Mouse (Mus musculus) thymus, adult 2 months (tissue): Measurements from ENCODE around the gene Eif6. TPM values are rescaled to one million over a fixed set of nuclear protein-coding genes. Genes with fewer than 3 reads are reported as not detected.
A peak's percentile ranks its signal among the peaks of the same experiment; 100 is the strongest.
"Not testable (repeated sequence)": the region's sequence is repeated elsewhere in the genome, so short reads cannot be mapped to it uniquely, and the experiment has no call there.

Experiments
- DNase-seq: peaks from one replicate; pipeline ENCODE4 v3.0.0; 2021
- H3K27ac ChIP-seq: fragments of 200-500 bp; 2 replicates; pipeline ENCODE4 v1.5.1; 2012; ENCODE audit warnings: low read length, control low read depth; ENCODE audit not compliant: control insufficient read depth, insufficient read depth
- H3K27me3 ChIP-seq: fragments of 200-500 bp; 2 replicates; pipeline ENCODE4 v1.6.1; 2012; ENCODE audit warnings: mild to moderate bottlenecking, low read length, moderate library complexity, mixed read lengths; ENCODE audit not compliant: control insufficient read depth, insufficient read depth
- H3K36me3 ChIP-seq: fragments of 200-500 bp; 2 replicates; pipeline ENCODE4 v1.6.1; 2012; ENCODE audit warnings: mild to moderate bottlenecking, low read length, moderate library complexity; ENCODE audit not compliant: control insufficient read depth, insufficient read depth
- H3K4me1 ChIP-seq: fragments of 200-500 bp; replicated peaks from 2 replicates; pipeline ENCODE4 v1.6.1; 2012; ENCODE audit warnings: low read length; ENCODE audit not compliant: control insufficient read depth, insufficient read depth
- H3K4me3 ChIP-seq: fragments of 200-500 bp; 2 replicates; pipeline ENCODE4 v1.5.1; 2012; ENCODE audit warnings: mild to moderate bottlenecking, low read length, control low read depth, moderate library complexity; ENCODE audit not compliant: control insufficient read depth, insufficient read depth
- CTCF ChIP-seq: fragments of 200-500 bp; IDR thresholded peaks from 2 replicates; pipeline ENCODE4 v1.5.1; 2012; ENCODE audit warnings: mild to moderate bottlenecking, control low read depth, low read length, moderate library complexity, borderline replicate concordance; ENCODE audit not compliant: control insufficient read depth, poor library complexity, insufficient read depth; ENCODE audit errors: extremely low read depth
- POLR2A ChIP-seq: fragments of 200-500 bp; IDR thresholded peaks from 2 replicates; pipeline ENCODE4 v1.6.1; 2012; ENCODE audit warnings: mild to moderate bottlenecking, low read length, control low read depth, moderate library complexity; ENCODE audit not compliant: control insufficient read depth, poor library complexity, insufficient read depth; ENCODE audit errors: extremely low read depth
- WGBS: fragments of 180-500 bp; shearing (Covaris S2); methylation state at CpG from one replicate; pipeline ENCODE4 v1.1.7; 2018; 5-methylcytosine and 5-hydroxymethylcytosine counted together
- polyA plus RNA-seq: library from polyadenylated mRNA; depleted of rRNA; stranded (reverse); fragments of >200 nt; gene quantifications from 2 replicates; pipeline ENCODE4 v1.2.3, GENCODE M21; 2012

The Eif6 gene
- polyA plus RNA-seq, 1 experiment: 174 TPM

GRCm38 (mm10) chr2:155849464-155849863 is 22.7 kb upstream of the Eif6 start:
- TF ChIP-seq POLR2A (no peak), CTCF (no peak)
- Histone ChIP-seq H3K27ac (no peak overlapping the region), H3K4me3 (no peak overlapping the region), H3K36me3 (peaks cover 16% of the 10 kb centered on the region; the same call in 1 of the 2 replicates), H3K4me1 (no peaks in the 10 kb centered on the region), H3K27me3 (no peaks in the 10 kb centered on the region)
- no peak for DNase-seq
- 83% methylated on average over 7 of the region's 7 CpGs for WGBS

- Histone ChIP-seq H3K4me1 (no peaks in the 10 kb centered on the region), H3K4me3 (no peak overlapping the region), H3K27me3 (no peaks in the 10 kb centered on the region), H3K36me3 (peaks cover 13% of the 10 kb centered on the region; the same call in 1 of the 2 replicates), H3K27ac (no peak overlapping the region)
- peak; percentile 72 for DNase-seq
- no peak for TF ChIP-seq POLR2A
- peak; percentile 79; the same call in 1 of the 2 replicates for TF ChIP-seq CTCF
- WGBS: 44% methylated on average over 6 of the region's 6 CpGs
These were observed 21.6 kb upstream of the Eif6 start for GRCm38 (mm10) chr2:155848291-155848690.

GRCm38 (mm10) chr2:155846930-155847329 is 20.2 kb upstream of the Eif6 start:
- Histone ChIP-seq H3K4me1 (no peaks in the 10 kb centered on the region), H3K27ac (no peak overlapping the region), H3K4me3 (no peak overlapping the region), H3K27me3 (no peaks in the 10 kb centered on the region), H3K36me3 (peaks cover 12% of the 10 kb centered on the region; the same call in 1 of the 2 replicates)
- TF ChIP-seq POLR2A (no peak), CTCF (no peak)
- WGBS: 95% methylated on average over 8 of the region's 8 CpGs
- DNase-seq: no peak

- H3K4me3 ChIP-seq: no peak overlapping the region
- no peak for TF ChIP-seq POLR2A
- no peak for TF ChIP-seq CTCF
- H3K27ac ChIP-seq: no peak overlapping the region
- WGBS: 95% methylated on average over 4 of the region's 4 CpGs
- H3K4me1 ChIP-seq: no peaks in the 10 kb centered on the region
- no peaks in the 10 kb centered on the region for H3K27me3 ChIP-seq
- no peak for DNase-seq
- no peaks in the 10 kb centered on the region for H3K36me3 ChIP-seq
These were observed 12.2 kb upstream of the Eif6 start for GRCm38 (mm10) chr2:155838961-155839360.

- Histone ChIP-seq H3K4me1 (no peaks in the 10 kb centered on the region), H3K27me3 (no peaks in the 10 kb centered on the region), H3K36me3 (no peaks in the 10 kb centered on the region), H3K27ac (no peak overlapping the region), H3K4me3 (no peak overlapping the region)
- no peak for TF ChIP-seq POLR2A
- TF ChIP-seq CTCF: no peak
- no peak for DNase-seq
- WGBS: 89% methylated on average over 3 of the region's 3 CpGs
These were observed 11.2 kb upstream of the Eif6 start for GRCm38 (mm10) chr2:155837961-155838360.

- TF ChIP-seq POLR2A (no peak), CTCF (no peak)
- Histone ChIP-seq H3K27ac (no peak within 1 kb of the TSS), H3K4me3 (no peak within 1 kb of the TSS), H3K36me3 (no peaks in the 10 kb centered on the region), H3K4me1 (no peaks in the 10 kb centered on the region), H3K27me3 (no peaks in the 10 kb centered on the region)
- WGBS: 82% methylated on average over 9 of the region's 9 CpGs
- no peak for DNase-seq
These were observed 8.0 kb upstream of the Eif6 start, which contains the start of gene Fam83c for GRCm38 (mm10) chr2:155834732-155835131. Gene Fam83c, minus strand, starts transcription at chr2:155834854.

- not testable (repeated sequence) for DNase-seq, H3K27ac ChIP-seq, H3K36me3 ChIP-seq, H3K4me3 ChIP-seq, H3K4me1 ChIP-seq, H3K27me3 ChIP-seq
- 49% methylated on average over 1 of the region's 1 CpGs for WGBS
These were observed 5.4 kb upstream of the Eif6 start for GRCm38 (mm10) chr2:155832087-155832486.
